Mouse (Mus musculus) ovary, postnatal 10 days (tissue): Measurements from ENCODE around the gene Gm27029.
"Not testable (repeated sequence)": the region's sequence is repeated elsewhere in the genome, so short reads cannot be mapped to it uniquely, and the experiment has no call there.

Source experiments
- DNase-seq: peaks from one replicate; pipeline ENCODE4 v3.0.0; 2022; ENCODE audit warnings: low spot score

Gene Gm27029

DNA sequence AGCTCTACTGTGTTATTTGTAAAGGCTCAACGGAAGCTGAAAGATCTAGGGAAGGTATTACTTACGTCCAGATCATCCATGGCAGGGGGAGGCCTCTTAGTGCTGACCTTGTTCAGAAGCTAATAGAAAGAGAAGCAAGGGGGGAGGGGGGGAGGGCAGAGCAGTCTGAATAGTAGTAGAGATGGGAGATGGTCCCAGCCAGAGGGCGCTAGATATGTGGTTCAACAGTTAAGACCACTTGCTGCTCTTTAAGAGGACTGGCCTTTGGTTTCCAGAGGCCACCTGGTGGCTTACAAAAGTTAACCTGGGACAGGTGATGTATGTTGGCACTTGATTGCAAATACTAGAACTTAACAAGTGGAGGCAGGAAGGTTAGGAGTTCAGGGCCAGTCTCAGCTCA is 5.0 kb downstream of the Gm27029 start:
- no peak for DNase-seq

DNA sequence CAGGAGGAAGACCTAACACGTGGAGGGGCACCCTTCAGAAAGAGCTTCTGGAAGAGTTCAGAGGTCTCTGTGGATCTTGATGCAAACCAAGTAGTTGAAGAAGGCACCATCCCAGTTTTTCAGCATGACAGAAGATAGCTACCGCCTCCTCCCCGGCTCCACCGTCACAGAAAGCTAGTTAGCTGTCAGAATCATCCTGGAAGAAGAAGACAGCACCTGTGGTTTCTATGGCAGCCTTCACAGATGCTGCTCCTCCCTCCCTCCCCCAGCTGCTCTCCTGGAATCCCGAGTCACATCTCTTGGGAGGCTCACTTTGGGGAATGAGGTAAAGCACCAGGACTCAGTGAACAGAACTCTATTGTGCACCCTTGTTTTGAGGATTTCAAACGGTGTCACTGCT is 5.6 kb downstream of the Gm27029 start:
- no peak for DNase-seq

DNA sequence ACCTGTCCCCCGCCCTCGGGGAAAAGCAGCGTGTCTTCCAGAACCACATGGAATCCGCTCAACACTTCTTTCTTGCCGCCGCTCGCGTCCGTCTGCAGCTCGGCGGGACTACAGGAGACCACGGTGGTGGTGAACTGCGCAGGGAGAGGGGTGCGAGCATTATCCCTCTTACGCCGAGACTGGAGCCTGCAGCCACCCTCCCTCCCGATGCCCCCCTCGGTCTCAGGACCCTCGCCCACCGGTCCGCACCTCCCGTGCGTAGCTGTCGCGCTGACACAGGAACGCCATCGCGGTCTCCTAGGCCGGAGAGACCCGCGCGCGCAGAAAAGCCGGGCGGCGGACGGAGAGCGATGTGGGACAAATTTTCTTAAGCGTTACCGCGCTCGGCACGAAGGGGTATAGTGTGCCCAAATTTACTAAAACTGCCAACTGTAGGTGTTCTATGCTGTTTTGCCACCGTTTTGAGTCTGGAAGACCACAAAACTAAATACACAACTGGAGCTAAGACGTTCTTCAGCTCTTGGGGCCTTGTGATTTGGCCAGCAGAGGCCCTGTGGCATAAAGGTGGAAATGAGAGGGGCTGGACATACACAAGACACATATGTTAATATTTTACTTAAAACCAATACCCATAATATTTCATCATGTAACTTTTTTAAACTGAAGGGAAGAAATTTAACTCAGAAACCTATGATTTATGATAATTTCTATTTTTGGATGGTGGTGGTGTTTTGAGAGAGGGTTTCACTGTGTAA is 7.3 kb downstream of the Gm27029 start, which contains the start of gene Aarsd1:
TSS of gene Aarsd1 (minus strand) at position 515 of the 755 bp plus-strand sequence.
- DNase-seq, result peak; percentile 85

DNA sequence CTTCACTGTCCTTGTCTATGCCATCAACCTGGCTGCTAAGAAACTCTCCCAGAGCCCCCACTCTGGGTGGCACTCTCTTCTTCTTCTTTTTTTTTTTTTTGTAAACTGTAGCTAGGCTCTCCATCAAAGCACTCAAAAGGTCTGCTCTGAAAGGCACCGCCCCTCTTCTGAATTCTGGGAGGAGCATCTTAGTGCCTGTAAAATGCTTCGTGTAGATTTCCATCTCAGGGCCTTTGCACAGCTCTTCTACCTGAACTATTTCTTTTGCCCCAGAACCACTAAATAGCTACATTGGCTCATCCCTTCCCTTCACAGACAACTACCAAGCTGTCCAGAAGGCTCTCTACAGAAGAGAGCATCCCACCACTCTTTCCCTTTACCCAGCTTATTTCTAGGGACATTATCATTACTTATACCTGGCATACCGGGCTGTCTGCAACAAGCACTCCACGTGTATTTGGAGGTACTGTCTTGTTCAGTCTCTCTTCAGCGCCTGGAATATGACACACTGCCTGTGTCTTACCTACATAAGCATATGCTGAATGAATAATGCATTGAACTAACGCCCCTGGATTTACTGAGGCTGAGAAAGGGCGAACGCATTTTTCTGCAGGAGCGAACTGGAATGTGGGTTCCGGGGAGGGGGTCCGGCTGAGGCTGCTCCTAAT is 8.0 kb downstream of the Gm27029 start:
- no peak for DNase-seq

DNA sequence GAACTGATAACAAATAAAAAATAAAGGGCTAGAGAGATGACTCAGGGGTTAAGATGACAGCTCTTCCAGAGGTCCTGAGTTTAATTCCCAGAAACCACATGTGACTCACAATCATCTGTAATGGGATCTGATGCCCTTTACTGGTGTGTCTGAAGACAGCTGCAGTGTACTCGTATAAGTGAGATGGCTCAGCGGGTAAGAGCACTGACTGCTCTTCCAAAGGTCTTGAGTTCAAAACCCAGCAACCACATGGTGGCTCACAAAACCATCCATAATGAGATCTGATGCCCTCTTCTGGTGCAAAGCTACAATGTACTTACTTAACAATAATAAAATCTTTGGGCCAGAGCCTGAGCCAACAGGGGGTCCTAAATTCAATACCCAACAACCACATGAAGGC is 9.3 kb downstream of the Gm27029 start:
- DNase-seq, result no peak

DNA sequence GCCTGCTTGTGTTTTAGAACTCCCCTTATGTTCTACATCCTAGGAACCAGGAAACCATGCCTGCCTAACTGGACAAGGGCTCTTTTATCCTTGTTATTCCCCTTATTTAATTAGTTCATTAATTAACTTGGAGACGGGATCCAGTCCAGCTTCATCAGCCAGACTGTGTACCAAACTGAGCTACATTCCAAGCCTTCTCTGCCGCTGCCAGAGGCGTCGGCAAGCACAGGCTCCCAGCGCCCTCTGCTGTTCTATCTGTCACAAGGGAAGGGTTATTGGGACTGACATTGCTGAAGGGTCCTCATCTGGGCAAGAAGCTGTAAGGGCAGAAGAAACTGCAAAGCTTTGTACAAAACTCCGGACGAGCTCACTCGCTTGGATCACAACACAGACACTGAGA is 29.5 kb downstream of the Gm27029 start:
- peak; percentile 38 for DNase-seq

DNA sequence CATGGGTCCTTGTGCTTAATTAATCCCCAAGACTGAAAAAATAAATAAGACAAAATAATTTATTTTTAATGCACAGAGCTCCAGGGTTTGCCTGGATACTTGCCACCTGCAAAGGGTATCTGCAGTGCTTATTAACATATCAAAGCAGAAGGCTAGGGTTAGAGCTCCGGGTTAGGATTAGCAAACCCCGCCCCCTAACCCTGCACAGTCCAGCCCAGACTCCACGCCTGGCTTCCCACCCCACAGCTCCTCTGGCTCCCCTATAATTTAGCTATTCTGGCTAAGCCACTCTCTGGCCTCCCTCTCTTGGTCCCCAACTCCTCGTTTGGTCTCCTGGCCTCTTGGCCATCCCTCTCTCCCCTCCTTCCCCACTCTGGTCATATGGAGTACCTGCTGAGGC is 42.8 kb downstream of the Gm27029 start:
- DNase-seq, result no peak

DNA sequence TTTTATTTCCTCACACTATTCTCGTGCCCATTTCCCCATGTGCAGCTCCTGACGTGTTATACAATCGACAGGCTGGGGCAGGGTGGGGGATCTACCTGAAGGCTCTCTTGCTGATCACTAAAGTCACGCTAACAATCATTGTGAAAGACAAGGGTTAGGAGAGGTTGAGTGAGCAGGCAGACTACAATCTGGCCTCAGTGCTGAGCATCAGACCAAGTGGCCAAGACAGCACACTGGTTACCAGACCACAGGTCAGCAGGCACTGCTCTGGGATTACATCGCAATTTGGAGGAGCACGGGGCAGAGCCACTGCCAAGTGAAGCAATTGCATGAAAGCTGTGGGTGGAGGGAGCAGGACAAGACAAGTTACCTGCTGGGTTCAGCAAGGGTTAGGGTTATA is 45.7 kb downstream of the Gm27029 start:
- DNase-seq, result no peak

DNA sequence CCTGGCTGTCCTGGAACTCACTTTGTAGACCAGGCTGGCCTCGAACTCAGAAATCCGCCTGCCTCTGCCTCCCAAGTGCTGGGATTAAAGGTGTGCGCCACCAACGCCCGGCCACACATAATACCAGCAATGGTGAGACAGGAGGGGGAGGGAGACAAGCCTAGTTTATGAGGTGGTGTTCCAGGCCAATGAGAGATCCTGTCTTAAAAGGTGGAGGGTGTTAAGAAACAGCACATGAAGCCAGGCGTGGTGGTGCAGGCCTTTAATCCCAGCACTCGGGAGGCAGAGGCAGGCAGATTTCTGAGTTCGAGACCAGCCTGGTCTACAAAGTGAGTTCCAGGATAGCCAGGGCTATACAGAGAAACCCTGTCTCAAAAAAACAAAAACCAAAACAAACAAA is 46.4 kb downstream of the Gm27029 start:
- not testable (repeated sequence) for DNase-seq

DNA sequence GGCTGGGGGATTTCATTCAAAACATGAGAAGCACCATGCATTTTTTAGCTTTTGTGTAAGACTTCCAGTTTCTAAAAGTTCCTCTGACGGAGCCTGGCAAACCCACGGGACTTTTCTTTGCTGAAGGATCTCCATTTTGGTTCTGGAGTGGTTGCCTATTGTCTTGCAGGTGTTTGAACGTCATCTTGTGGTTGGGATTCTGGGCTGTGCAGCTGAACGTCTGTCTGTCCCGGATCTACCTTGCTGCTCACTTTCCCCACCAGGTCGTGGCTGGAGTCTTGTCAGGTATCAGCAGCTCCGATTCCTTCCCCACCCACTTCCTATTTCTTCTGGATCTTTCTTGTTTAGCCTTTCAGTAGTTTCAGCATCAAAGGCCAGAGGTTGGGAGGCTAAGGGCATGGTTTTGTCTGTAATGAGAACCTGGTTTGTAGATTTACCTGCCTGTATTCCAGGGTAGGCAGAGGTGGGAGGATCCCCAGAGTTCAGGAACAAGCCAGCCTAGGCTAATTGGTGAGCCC is 50.1 kb downstream of the Gm27029 start:
- no peak for DNase-seq

DNA sequence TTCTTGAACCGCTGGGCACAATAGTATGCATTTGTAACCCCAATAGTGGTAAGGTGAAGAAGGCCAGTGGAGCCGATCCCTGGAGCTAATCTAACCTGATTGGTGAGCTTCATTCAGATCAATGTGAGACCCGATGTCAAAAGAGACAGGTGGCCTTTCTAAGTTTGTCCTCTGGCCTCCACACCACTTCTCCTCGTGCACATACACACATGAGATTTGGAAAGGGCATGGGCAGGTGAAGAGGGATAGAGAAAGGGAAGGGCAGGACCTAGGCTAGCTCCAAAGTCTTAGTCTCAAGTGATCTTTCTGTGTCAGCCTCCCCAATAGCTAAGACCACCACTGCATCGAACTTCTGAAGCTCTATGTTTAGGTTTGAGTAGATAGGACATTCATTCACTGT is 54.5 kb downstream of the Gm27029 start:
- no peak for DNase-seq

DNA sequence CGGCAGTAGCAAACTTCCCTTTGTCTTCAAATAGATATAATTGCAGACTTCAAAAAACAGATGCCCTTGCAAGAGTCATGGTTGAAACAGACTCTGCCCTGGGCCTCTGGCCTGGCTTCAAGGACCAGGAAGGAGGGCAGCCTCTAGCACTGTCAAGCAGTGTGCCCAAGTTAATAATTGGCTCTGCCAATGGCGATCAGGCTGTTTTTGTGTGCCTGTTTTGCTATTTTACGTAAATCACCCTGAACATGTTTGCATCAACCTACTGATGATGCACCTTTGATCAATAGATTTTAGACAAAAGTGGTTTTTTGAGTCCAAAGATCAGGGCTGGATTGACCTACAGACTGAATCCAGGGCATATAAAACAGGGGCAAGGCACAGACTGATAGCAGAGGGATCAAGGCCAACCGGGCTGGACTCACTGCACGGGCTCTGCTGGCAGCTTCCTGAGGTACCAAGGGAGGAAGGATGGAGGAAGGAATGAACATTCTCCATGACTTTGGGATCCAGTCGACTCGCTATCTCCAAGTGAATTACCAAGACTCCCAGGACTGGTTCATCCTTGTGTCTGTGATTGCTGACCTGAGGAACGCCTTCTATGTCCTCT is 57.2 kb downstream of the Gm27029 start, which contains the start of gene G6pc:
TSS of gene G6pc (plus strand) at position 236 of the 610 bp plus-strand sequence.
- no peak for DNase-seq

DNA sequence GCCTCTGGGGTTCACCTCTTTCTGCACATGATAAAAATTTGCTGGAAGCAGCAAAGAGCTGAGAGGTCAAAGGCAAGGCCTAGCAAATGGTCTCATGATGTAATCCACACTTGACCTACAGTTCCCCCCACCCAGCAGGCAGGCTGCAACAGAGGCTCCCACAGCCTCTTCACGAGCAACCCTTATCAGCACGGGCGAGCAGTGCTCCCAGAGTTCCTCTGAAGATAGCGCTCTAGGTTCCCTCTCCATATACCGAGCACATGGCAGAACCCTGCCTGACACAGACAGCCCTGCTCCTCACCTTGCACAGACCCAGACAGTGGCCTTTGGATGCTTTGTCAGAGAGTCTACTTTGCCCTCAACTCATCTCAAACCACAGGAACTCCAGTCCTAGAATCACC is 60.1 kb downstream of the Gm27029 start:
- no peak for DNase-seq

DNA sequence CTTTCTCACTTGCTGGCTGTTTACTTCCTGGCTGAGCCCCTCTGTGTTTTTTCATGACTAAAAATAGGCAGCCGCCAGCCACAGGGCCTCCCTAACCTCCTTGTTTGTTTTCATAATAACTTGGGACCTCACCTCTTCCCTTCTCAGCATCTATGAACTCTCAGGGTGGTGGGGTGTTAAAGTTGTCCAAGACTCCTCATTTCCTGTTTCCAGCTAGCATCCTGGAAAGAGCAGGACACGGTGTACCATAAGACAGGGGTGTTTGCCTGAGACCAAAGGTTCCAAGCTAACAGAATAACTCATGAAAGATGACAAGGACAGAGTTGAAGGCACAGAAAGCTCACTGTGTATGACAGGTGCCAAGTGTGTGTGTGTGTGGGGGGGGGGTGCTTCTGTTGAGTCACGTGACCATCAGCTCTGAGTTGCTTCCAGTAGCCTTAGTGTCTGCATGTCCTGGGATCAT is 63.9 kb downstream of the Gm27029 start:
- no peak for DNase-seq

DNA sequence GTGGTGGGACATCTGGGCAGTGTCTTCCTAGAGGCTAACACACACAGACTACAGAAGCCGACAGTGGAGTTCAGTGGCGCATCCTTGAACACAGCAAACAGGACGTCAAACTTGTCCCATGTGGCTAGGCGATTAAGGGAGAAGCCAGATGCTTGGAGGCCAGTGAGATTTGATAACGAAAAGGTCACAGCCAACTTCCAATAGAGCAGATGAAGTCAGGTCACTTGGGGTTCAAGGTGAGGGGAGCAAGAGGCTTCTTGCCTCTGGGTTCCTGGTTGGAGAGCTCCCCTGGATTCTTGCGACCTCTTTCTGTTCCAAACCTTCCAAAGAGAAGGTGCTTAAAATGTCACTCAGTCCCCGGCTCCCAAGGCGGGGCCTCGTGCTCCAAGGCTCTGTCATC is 64.8 kb downstream of the Gm27029 start:
- no peak for DNase-seq

DNA sequence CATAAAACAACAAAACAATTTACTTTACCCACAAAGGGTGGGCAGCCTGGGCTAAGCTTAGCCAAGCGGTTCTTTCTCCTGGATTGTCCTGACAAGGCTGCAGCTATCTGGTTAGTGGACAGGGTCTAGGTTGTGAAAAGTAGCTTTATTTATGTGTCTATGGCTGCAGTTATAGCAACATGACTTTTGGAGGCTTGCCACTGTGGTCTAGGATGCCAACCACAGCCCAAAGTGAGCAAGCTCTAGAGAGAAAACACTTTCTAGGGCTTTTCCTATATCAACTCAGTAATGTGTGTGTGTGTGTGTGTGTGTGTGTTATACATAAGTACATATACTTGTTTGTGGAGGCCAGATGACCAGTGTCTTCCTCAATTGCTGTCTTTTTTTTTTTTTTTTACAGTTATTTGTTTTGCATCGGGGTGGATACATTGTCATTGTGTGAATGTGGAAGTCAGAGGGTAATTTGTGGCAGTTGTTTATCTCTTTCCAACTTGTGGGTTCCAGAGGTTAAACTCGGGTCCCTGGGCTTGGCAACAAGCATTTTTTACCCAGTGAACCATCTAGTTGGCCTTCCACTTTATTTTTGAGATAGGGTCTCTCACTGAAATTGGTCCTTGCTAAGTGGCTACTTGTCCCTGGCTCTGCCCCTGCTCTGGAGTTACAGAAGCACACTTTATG is 67.0 kb downstream of the Gm27029 start:
- DNase-seq, result no peak
